Mouse (Mus musculus): ENCODE data around the gene Cpt1a. TPM values are rescaled to one million over a fixed set of nuclear protein-coding genes. Genes with fewer than 3 reads are reported as not detected.

The Cpt1a gene
- polyA plus RNA-seq, 1 experiment from 2014 or later, result 5.8 TPM

GRCm38 (mm10) chr19:3400057-3400456, 77.9 kb downstream of the Cpt1a start:
- 71% methylated on average over 4 of the region's 4 CpGs for WGBS (ENCODE audit: insufficient replicate concordance)
- Histone ChIP-seq H3K4me2 (no peak overlapping the region), H3K9me3 (replicated peaks) (no peaks in the 10 kb centered on the region), H3K36me3 (replicated peaks) (no peaks in the 10 kb centered on the region), H3K27ac (replicated peaks) (no peak overlapping the region), H3K4me3 (replicated peaks) (no peak overlapping the region), H3K4me1 (replicated peaks) (no peaks in the 10 kb centered on the region), H3K9ac (no peak overlapping the region), H3K27me3 (no peaks in the 10 kb centered on the region)
- no peak for ATAC-seq (ENCODE audit: insufficient read depth)

DNA sequence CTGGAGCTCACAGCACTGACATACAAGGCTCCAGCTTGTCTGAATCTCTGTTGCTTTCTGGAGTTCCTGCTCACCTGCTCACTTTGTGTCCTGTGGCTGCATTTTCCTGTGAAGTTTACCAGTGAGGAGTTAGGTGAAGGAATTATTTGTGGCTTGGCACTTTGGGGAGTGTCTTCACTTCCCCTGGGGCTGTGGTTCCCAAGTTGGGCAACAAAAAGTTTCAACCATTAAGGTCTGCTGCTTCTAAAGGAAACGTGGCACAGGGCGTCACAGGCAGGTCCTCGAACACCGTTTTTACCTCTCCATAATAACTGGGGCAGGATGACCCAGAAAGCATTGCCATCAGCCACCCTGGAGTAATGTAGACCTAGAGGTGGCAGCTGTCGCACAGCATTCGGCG, 79.4 kb downstream of the Cpt1a start:
- H3K9ac ChIP-seq, result no peak overlapping the region
- no peaks in the 10 kb centered on the region for H3K27me3 ChIP-seq
- H3K36me3 ChIP-seq (replicated peaks), result no peaks in the 10 kb centered on the region
- no peak for ATAC-seq (ENCODE audit: insufficient read depth)
- no peak overlapping the region for H3K4me2 ChIP-seq
- H3K9me3 ChIP-seq (replicated peaks), result no peaks in the 10 kb centered on the region
- WGBS (ENCODE audit: insufficient replicate concordance), result 63% methylated on average over 7 of the region's 7 CpGs
- H3K27ac ChIP-seq (replicated peaks), result no peak overlapping the region
- H3K4me3 ChIP-seq (replicated peaks), result no peak overlapping the region
- H3K4me1 ChIP-seq (replicated peaks), result no peaks in the 10 kb centered on the region

DNA sequence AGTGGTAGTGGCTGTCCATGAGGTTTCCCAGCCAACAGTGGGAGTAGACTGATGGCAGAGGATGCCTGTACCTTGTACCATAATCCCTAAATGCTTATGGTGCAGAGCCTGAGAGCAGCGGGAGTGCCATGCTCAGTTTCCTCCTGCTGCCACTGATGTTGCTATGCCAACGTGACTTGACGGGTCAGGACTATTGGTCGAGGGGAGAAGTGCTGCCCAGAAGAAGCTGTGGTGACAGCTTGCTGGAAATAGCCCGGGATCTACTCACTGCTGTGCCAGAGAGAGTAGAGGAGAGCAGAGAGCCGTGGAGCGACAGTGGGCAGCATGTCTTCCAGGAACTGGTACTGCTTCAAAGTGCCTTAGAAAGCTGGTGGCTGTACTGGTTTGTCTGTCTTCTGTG, 79.8 kb downstream of the Cpt1a start:
- Histone ChIP-seq H3K4me2 (no peak overlapping the region), H3K9ac (no peak overlapping the region), H3K4me3 (replicated peaks) (no peak overlapping the region), H3K27me3 (no peaks in the 10 kb centered on the region), H3K9me3 (replicated peaks) (no peaks in the 10 kb centered on the region), H3K27ac (replicated peaks) (no peak overlapping the region), H3K4me1 (replicated peaks) (no peaks in the 10 kb centered on the region), H3K36me3 (replicated peaks) (no peaks in the 10 kb centered on the region)
- ATAC-seq (ENCODE audit: insufficient read depth), result no peak
- WGBS (ENCODE audit: insufficient replicate concordance), result 41% methylated on average over 7 of the region's 7 CpGs

- no peaks in the 10 kb centered on the region for H3K27me3 ChIP-seq
- 72% methylated on average over 6 of the region's 6 CpGs for WGBS (ENCODE audit: insufficient replicate concordance)
- H3K4me3 ChIP-seq (replicated peaks), result no peak overlapping the region
- H3K36me3 ChIP-seq (replicated peaks), result no peaks in the 10 kb centered on the region
- H3K4me2 ChIP-seq, result no peak overlapping the region
- no peak overlapping the region for H3K27ac ChIP-seq (replicated peaks)
- H3K4me1 ChIP-seq (replicated peaks), result no peaks in the 10 kb centered on the region
- no peak overlapping the region for H3K9ac ChIP-seq
- ATAC-seq (ENCODE audit: insufficient read depth), result no peak
- no peaks in the 10 kb centered on the region for H3K9me3 ChIP-seq (replicated peaks)
Measured at GRCm38 (mm10) chr19:3402390-3402789, 80.3 kb downstream of the Cpt1a start.

GRCm38 (mm10) chr19:3404030-3404429, 81.9 kb downstream of the Cpt1a start:
- Histone ChIP-seq H3K4me2 (no peak overlapping the region), H3K4me3 (replicated peaks) (no peak overlapping the region), H3K27ac (replicated peaks) (no peak overlapping the region), H3K9ac (no peak overlapping the region), H3K9me3 (replicated peaks) (no peaks in the 10 kb centered on the region), H3K4me1 (replicated peaks) (no peaks in the 10 kb centered on the region), H3K27me3 (no peaks in the 10 kb centered on the region), H3K36me3 (replicated peaks) (no peaks in the 10 kb centered on the region)
- ATAC-seq (ENCODE audit: insufficient read depth), result no peak
- WGBS (ENCODE audit: insufficient replicate concordance), result 50% methylated on average over 7 of the region's 7 CpGs

DNA sequence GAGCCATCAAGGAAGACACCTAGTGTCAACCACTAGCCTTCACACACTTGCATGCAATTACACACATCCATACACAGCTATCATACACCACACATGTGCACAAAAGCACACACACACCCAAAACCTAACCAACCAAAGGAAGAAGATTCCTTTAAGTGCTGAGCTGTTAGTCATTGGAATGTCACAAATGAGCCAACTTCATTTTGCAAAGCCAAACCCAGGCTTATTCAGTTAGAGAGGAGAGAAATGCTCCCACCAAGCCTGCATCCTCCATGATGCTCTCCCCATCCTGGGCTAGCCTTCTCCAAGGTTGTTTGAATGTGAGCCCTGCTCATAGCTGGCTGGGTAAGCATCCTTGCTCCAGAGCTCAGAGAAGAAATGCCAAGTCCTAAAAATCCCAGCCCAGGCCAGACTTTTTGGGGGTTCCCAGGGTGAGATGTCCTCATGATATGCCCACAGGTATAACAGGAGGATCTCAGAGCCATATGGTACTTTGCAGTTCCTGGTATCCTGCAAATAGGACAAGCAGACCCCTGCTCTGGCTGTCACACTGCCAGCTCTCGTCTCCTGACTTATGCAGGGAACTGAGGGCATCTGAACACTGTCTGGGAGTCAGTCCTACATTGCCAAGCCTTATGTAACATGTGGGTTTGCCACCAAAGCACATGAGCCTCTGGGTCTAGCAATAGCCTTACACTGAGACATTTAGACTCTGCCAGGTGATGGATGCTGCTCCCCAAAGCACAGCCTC, 83.6 kb downstream of the Cpt1a start:
- no peaks in the 10 kb centered on the region for H3K4me1 ChIP-seq (replicated peaks)
- H3K4me3 ChIP-seq (replicated peaks), result no peak overlapping the region
- H3K9ac ChIP-seq, result no peak overlapping the region
- H3K9me3 ChIP-seq (replicated peaks), result no peaks in the 10 kb centered on the region
- no peak overlapping the region for H3K27ac ChIP-seq (replicated peaks)
- no peaks in the 10 kb centered on the region for H3K27me3 ChIP-seq
- WGBS (ENCODE audit: insufficient replicate concordance), result 31% methylated on average over 1 of the region's 1 CpGs
- H3K36me3 ChIP-seq (replicated peaks), result no peaks in the 10 kb centered on the region
- ATAC-seq (ENCODE audit: insufficient read depth), result no peak
- H3K4me2 ChIP-seq, result no peak overlapping the region

- H3K27me3 ChIP-seq, result peaks cover 58% of the 10 kb centered on the region
- H3K4me1 ChIP-seq (replicated peaks), result peaks cover 7% of the 10 kb centered on the region; the same call in 1 of the 2 replicates
- peak within 1 kb of the TSS; percentile 40 for H3K4me2 ChIP-seq
- no peak within 1 kb of the TSS for H3K9ac ChIP-seq
- H3K9me3 ChIP-seq (replicated peaks), result no peaks in the 10 kb centered on the region
- WGBS (ENCODE audit: insufficient replicate concordance), result 3% methylated on average over 37 of the region's 37 CpGs
- no peaks in the 10 kb centered on the region for H3K36me3 ChIP-seq (replicated peaks)
- 0 out of 2 replicates have a peak within 1 kb of the TSS, but pooled peaks have one; percentile 10 for H3K4me3 ChIP-seq (replicated peaks)
- H3K27ac ChIP-seq (replicated peaks), result no peak within 1 kb of the TSS
- ATAC-seq (ENCODE audit: insufficient read depth), result no peak
Measured at GRCm38 (mm10) chr19:3414268-3414733, 92.2 kb downstream of the Cpt1a start, which contains the start of gene Gal. TSS of gene Gal (minus strand) at chr19:3414544.

DNA sequence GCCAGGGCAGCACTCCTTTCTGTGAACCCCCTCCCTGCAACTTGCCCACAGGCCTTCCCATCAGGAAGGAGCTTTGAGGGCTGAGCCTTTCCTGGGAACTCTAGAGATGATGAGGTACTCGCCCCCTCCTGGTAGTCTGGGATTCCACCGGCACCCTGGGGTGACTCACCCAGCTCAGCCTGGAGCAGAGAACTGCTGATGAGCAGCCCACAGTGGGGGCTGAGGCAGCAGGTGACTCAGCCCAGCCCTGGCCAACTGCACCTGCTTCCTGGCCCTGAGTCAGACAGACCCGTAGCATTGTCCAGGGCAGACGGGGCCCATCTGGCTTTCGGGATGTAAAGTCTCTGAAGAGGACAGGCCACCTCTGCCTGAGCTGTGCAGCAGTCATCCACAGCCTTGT, 97.1 kb downstream of the Cpt1a start:
- H3K9ac ChIP-seq, result no peak overlapping the region
- ATAC-seq (ENCODE audit: insufficient read depth), result no peak

DNA sequence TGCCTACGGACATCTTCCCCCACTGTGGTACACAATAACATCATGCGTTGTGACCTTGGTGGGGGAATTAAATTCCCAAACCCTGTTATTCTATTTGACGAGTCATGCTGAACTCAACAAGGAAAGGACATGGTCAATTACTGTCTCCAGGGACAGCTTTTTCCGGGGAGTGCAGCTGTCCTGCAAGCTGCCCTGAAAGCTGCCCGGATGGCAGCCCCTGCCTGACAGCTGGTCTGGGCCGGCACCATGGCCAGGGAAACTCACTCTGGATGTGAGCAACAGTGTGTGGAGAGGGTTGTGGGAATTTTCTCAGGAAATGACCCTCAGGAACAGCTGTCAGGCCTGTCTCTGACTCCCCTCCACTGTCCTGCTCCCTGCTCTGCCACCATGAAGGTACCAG, 100.4 kb downstream of the Cpt1a start:
- H3K4me2 ChIP-seq, result no peak overlapping the region
- H3K4me3 ChIP-seq (replicated peaks), result no peak overlapping the region
- H3K36me3 ChIP-seq (replicated peaks), result no peaks in the 10 kb centered on the region
- 71% methylated on average over 6 of the region's 6 CpGs for WGBS (ENCODE audit: insufficient replicate concordance)
- no peak overlapping the region for H3K9ac ChIP-seq
- no peaks in the 10 kb centered on the region for H3K4me1 ChIP-seq (replicated peaks)
- H3K27ac ChIP-seq (replicated peaks), result peak overlapping the region; percentile 55; the same call in 1 of the 2 replicates
- no peak for ATAC-seq (ENCODE audit: insufficient read depth)
- no peaks in the 10 kb centered on the region; the same call in 1 of the 2 replicates for H3K27me3 ChIP-seq
- no peaks in the 10 kb centered on the region for H3K9me3 ChIP-seq (replicated peaks)

More for the DNA sequence above, 97.1 kb downstream of the Cpt1a start:
- no peaks in the 10 kb centered on the region for H3K36me3 ChIP-seq (replicated peaks)
- peaks cover 3% of the 10 kb centered on the region; the same call in 1 of the 2 replicates for H3K4me1 ChIP-seq (replicated peaks)
- peaks cover 29% of the 10 kb centered on the region for H3K27me3 ChIP-seq
- no peak overlapping the region for H3K4me3 ChIP-seq (replicated peaks)
- H3K9me3 ChIP-seq (replicated peaks), result no peaks in the 10 kb centered on the region
- 54% methylated on average over 5 of the region's 5 CpGs for WGBS (ENCODE audit: insufficient replicate concordance)
- no peak overlapping the region for H3K27ac ChIP-seq (replicated peaks)
- H3K4me2 ChIP-seq, result no peak overlapping the region

- Histone ChIP-seq H3K4me3 (replicated peaks) (no peak overlapping the region), H3K9me3 (replicated peaks) (no peaks in the 10 kb centered on the region), H3K27ac (replicated peaks) (peak overlapping the region; percentile 55; the same call in 1 of the 2 replicates), H3K4me2 (no peak overlapping the region), H3K27me3 (no peaks in the 10 kb centered on the region; the same call in 1 of the 2 replicates), H3K4me1 (replicated peaks) (no peaks in the 10 kb centered on the region), H3K36me3 (replicated peaks) (no peaks in the 10 kb centered on the region), H3K9ac (no peak overlapping the region)
- ATAC-seq (ENCODE audit: insufficient read depth), result no peak
- WGBS (ENCODE audit: insufficient replicate concordance), result 25% methylated on average over 4 of the region's 4 CpGs
Measured at GRCm38 (mm10) chr19:3422981-3423380, 100.8 kb downstream of the Cpt1a start.

DNA sequence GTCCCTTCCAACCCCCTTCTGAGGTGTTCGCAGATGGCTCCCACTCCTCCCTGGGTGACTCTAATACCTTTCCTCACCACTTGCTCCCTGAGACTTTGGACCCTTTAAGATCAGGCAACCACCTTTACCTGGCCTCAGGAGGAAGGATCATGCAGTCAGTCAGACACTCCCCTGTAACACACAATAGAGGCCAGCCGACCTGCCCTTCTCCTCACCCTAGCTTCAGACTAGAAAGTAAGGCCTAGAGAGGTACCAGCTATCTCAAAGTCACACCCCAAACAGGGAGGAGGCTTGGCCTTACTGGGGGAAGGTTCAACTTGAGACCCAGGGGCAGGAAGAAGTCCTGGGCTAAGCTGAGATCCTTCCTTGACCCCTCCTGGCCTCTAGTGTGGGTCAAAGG, 102.1 kb downstream of the Cpt1a start:
- H3K9ac ChIP-seq, result no peak overlapping the region
- ATAC-seq (ENCODE audit: insufficient read depth), result no peak
- H3K27ac ChIP-seq (replicated peaks), result no peak overlapping the region
- no peak overlapping the region for H3K4me2 ChIP-seq
- H3K36me3 ChIP-seq (replicated peaks), result no peaks in the 10 kb centered on the region
- H3K4me3 ChIP-seq (replicated peaks), result no peak overlapping the region
- no peaks in the 10 kb centered on the region for H3K4me1 ChIP-seq (replicated peaks)
- H3K9me3 ChIP-seq (replicated peaks), result no peaks in the 10 kb centered on the region
- H3K27me3 ChIP-seq, result no peaks in the 10 kb centered on the region
- WGBS (ENCODE audit: insufficient replicate concordance), result 42% methylated on average over 2 of the region's 2 CpGs
